Mouse (Mus musculus) brain, adult 2 months (tissue): ENCODE measurements around the gene Ppm1h.
A peak's percentile ranks its signal among the peaks of the same experiment; 100 is the strongest.
"Not testable (repeated sequence)": the region's sequence is repeated elsewhere in the genome, so short reads cannot be mapped to it uniquely, and the experiment has no call there.

ENCODE experiments used
- DNase-seq: peaks from one replicate; pipeline ENCODE4 v3.0.0; 2011; ENCODE audit warnings: low read depth, low spot score

Gene Ppm1h

GRCm38 (mm10) chr10:122891461-122891860, 212.9 kb downstream of the Ppm1h start:
- DNase-seq: no peak

- peak; percentile 91 for DNase-seq
Observed at GRCm38 (mm10) chr10:122894555-122895069, 216.1 kb downstream of the Ppm1h start.

DNA sequence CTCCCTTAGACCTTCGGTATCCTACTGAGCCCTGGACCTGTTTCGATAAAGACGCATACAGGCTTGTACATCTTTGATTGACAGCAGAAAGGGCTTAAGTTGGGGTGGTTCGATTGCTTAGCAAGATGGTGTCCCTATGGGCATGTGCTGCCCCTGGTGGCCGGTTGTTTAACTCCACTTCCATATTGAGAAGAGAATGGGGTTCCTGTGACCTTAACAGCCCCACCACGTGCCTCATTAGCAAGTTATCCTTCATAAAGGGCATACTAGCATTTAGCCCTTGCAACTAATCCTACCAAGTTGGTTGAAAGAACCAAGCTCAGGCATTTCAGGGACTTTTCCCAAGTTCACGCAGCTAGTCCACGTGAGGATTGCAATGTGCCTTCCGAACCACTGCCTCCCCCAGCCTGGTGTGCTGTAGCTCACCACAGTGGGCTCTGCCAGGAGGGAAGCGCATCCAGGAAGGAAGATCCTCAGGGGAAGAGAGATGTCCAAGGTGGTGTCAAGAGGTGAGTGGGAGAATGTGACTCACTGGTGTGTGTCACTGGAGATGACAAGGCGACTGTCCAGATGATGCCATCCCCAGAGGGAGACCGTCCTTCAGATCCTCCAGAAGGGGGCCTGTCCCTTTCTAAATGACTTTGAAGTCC, 216.7 kb downstream of the Ppm1h start:
- peak; percentile 79 for DNase-seq

DNA sequence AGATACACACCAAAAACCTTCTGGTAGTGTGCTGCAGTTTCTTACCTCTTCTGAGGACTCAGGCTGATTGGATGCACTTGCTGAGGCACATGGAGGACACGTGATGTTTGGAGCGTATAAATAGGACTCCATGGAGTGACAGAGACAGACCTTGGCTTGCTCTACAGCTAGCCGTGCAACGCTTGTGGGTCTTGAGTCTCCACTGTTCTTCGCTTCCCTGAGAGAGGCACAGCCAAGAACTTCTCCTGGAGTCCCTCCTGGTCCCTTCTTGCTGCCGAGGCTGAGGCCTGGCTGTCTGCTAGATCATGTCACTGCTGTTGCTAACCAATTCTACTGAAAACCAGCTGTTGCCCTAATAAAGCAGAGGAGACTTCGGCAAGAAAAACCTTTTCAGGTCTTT, 221.4 kb downstream of the Ppm1h start:
- DNase-seq: no peak

GRCm38 (mm10) chr10:122900466-122900865, 221.9 kb downstream of the Ppm1h start:
- no peak for DNase-seq

DNA sequence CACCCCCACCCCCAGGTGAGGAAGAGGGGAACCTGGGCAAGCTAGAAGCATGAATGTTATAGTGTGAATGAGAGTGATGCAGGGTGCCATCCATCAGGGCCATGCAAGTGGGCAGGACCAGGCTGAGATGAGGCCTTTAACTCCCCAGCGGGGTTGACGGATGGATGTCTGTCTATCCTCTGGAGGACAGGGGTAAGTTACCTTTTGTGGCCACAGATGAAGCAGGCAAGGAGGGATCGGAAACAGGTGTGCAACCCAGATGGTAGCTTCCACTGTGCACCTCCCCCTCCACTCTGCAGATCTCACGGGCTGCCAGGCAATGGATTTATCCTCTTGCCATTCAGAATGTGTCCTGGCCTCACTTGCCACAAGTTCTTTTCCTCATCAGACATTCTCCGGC, 222.8 kb downstream of the Ppm1h start:
- peak; percentile 66 for DNase-seq

- peak; percentile 56 for DNase-seq
Observed at GRCm38 (mm10) chr10:122909406-122910032, 231.0 kb downstream of the Ppm1h start.

DNA sequence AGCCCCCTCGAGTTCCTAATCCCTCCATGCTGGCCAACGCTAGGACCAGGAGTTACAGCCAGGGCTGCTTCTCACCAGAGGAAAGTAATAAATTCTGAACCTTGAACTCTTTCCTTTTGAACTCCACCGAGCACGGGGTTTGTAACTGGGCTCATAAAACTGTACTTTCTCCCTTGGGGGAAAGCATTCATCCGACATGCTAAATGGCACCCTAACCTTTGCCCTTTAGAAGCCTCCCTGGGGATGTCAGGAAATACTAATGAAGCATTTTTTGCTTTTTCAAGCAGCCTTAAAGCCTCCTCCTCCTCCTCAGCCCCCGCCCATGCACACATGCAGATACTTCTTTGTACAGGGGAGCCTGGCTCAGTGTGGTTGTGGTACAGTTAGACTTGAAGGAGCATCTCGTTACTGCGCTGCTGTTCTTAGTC, 232.2 kb downstream of the Ppm1h start:
- no peak for DNase-seq

DNA sequence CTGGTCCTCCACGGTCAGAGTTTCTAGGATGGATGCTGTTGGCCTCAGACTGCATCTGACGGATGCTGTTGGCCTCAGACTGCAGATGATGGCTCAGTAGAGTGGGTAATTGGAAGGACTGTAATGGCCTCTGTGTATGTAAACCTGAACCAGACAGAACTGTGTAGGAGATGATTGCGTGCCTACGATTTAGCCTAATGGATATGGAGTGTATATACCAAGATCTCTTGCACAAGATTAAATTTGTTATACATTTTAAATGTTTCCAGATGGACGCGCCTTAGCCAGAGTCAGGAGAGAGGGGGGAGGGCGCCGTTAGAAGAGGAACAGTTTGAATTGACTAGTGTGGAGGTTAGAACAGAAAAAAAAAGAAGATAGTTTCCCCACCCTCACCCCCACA, 233.1 kb downstream of the Ppm1h start:
- peak; percentile 15 for DNase-seq

DNA sequence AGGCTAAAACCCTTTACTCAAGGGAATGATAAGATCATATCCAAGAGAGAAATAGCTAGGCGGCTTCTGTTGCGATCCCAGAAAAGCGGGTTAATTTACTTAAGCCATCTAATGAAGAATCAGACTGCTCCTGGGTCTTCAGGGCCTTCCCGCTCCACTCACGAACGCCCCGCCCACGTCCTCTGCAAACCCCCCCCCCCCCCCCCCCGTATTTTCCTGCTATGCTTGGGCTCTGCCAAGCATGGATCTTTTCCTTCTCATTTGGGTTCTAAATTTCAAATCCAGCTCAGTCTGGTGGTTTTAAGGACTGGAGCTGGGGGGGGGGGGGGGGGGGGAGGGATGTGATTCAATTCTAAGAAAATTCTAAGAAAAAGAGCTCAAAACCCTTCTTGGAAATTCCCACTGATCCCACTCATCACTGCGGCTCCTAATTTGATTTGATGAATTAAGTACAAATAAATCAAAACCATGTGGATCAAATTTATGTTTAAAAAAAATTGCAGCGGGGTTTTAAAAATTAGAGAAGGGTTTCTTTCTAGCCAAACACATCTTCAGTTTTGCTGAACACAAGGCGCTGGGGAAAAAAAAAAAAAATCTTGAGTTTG, 233.6 kb downstream of the Ppm1h start:
- DNase-seq: no peak

DNA sequence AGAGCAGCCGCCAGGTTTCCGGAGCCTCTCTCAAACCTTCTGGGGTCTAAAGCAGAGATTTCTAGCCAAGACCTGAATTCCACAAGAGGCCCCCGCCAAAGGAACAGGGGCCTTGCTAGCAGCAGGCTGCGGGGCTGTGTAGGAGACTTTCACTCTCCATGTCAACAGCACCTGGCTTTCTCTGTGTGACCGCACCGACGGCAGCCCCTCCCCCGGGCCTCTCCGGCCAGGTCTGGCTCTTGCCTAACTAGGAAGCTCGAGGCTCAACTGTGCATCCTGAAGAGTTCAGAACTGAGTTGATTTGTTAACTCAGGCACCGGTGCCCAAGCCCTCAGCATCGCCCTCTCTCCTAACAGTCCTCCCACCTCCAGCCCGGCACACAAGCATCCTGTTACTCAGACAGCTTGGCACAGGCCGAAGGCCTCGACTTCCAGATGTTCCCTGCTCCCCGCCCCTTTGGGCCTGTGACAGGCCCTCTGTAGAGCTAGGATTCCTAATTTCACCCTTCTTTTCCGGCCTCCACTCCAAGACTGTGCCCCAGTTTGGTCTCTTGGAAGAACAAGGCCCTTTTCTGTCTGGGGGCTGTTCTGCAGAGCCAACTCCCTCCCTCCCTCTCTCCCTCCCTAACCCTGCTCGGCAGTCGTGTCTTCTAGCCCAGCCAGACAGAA, 234.3 kb downstream of the Ppm1h start:
- DNase-seq: peak; percentile 85

GRCm38 (mm10) chr10:122913393-122913792, 234.8 kb downstream of the Ppm1h start:
- no peak for DNase-seq

DNA sequence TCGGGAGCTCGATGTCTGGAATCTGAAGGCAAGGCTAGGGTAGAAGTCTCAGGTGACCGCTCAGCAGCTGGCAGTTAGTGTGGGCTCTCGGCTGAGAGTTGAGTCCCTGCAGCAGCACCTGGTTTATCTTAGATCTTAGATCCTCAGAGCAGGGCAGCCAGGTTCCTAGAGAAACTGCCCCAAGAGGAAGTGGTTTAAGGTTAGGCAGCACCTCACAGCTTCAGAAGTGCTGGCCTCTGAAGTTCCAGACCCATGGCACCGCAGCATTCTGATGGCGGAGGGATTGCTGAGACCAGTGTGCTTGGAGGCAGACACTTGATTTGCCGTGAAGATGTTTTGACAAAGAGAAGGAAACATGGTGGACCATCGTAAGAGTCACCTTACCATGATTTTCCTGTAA, 237.3 kb downstream of the Ppm1h start:
- DNase-seq: no peak

GRCm38 (mm10) chr10:122917648-122918324, 239.2 kb downstream of the Ppm1h start:
- peak; percentile 64 for DNase-seq

DNA sequence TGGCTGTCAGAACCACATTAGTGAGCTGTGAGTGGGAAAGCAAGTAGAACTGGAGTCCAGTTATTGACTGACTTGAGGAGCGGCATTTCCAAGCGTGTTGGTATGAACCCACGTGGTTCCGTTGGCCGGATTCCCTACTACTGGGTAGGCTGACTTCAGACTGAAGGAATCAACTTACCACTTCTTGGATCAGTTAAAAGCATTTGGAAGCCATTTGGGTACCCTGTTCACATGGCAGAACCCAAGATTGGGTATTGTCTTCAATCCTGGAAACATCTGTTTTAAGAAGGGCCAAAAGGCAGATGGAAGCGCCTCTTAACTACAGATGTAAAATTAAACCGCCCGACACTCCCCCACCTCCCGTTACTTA, 239.7 kb downstream of the Ppm1h start:
- DNase-seq: no peak

DNA sequence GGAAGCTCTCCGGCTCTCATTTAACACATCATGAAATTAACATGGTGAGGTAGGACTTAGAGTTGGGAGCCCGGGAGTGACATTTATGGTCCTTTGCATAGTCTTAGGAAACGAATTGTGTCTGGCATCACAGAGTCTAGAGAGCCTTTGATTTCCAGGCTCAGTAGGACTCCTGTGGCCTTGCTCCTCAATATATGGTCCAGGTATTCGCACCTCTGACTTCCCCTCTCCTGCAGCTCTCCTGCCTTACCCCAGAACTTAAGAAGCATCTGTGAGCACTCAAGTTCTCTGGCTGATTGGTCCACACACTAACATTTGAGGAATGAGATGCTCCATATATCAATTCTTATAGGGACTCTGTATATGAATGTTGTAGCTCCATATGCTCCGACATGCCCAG, 240.2 kb downstream of the Ppm1h start:
- DNase-seq: no peak

DNA sequence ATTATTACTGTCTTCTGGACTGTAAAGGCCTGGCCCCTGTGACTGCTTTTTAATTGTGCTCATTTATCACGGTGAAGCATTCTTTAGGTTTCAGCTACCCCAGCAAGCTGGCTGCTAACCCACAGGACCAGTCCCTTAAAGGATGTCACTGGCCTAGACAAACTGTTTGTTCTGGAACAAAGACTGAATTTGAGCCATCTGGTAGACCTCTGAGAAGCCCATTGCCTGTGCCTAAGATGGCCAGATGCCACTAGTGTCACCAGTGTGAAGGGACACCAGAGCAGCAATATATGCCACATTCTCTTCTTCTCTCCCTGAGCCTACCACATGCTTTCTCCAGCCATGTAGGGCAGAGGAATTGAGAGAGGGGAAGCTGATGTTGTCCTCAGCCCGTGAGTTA, 240.9 kb downstream of the Ppm1h start:
- peak; percentile 84 for DNase-seq

GRCm38 (mm10) chr10:122920218-122920795, 241.7 kb downstream of the Ppm1h start:
- DNase-seq: no peak

- no peak for DNase-seq
Observed at GRCm38 (mm10) chr10:122922226-122922625, 243.7 kb downstream of the Ppm1h start.

DNA sequence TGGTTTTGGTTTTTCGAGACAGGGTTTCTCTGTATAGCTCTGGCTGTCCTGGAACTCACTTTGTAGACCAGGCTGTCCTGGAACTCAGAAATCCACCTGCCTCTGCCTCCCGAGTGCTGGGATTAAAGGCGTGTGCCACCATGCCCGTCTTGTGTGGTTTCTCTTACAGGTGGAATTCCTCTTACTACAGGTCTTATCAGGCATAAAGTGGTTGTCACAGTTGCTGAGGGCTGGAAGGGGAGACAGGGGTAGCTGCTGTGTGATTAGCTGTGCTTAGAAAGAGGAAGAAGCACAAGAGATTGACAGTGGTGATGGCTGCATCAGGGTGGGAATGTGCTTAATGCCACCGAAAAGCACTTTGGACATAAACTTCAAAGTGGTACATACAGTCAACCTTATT, 246.0 kb downstream of the Ppm1h start:
- DNase-seq: not testable (repeated sequence)

DNA sequence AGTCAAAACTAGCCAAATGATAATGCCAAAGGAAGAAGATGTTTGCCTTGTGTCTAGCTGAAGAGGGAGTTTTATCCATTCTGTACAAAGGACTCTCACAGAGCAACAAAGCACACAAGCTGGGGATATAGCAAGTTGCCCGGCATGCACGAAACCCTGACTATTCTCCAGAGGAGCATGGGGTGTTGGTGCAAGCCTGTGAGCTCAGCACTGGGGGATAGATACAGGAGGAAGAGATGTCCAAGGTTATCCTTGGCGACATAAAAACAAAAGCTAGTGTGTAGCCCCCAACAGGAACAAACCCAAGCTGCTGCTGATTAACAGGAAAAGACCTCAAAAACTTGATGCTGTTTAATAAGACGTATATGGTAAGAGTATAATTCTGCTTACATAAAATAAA, 247.7 kb downstream of the Ppm1h start:
- no peak for DNase-seq
